Mouse (Mus musculus): Measurements from ENCODE around the gene Mfsd9. TPM values are rescaled to one million over a fixed set of nuclear protein-coding genes. Genes with fewer than 3 reads are reported as not detected.

Mfsd9 gene
- polyA plus RNA-seq, 1 experiment: 0.46 TPM

- TF ChIP-seq GATA1 (IDR thresholded peaks at IDR 0.05; ENCODE audit: borderline replicate concordance, low read length): no peak
- TF ChIP-seq FLI1 (IDR thresholded peaks at IDR 0.05; ENCODE audit: low read length): no peak
- no peaks in the 10 kb centered on the region for H3K9me3 ChIP-seq
- H3K4me1 ChIP-seq: peaks cover 5% of the 10 kb centered on the region
- peaks cover 41% of the 10 kb centered on the region for H3K36me3 ChIP-seq (replicated peaks; ENCODE audit: low read length)
- H3K4me3 ChIP-seq (replicated peaks): no peak overlapping the region
- H3K27me3 ChIP-seq (replicated peaks): no peaks in the 10 kb centered on the region
Measured at GRCm38 (mm10) chr1:40785876-40786445, 4.5 kb downstream of the Mfsd9 start.

- TF ChIP-seq GATA1 (IDR thresholded peaks at IDR 0.05; ENCODE audit: borderline replicate concordance, low read length) (no peak), FLI1 (IDR thresholded peaks at IDR 0.05; ENCODE audit: low read length) (no peak)
- H3K9me3 ChIP-seq: peaks cover 5% of the 10 kb centered on the region; the same call in 1 of the 2 replicates
- H3K4me1 ChIP-seq: no peaks in the 10 kb centered on the region
- peaks cover 57% of the 10 kb centered on the region for H3K36me3 ChIP-seq (replicated peaks; ENCODE audit: low read length)
- no peaks in the 10 kb centered on the region for H3K27me3 ChIP-seq (replicated peaks)
- H3K4me3 ChIP-seq (replicated peaks): no peak overlapping the region
Measured at GRCm38 (mm10) chr1:40784306-40784705, 6.2 kb downstream of the Mfsd9 start.

- peaks cover 66% of the 10 kb centered on the region for H3K36me3 ChIP-seq (replicated peaks; ENCODE audit: low read length)
- H3K4me1 ChIP-seq: no peaks in the 10 kb centered on the region
- TF ChIP-seq GATA1 (IDR thresholded peaks at IDR 0.05; ENCODE audit: borderline replicate concordance, low read length) (no peak), FLI1 (IDR thresholded peaks at IDR 0.05; ENCODE audit: low read length) (no peak)
- no peak overlapping the region for H3K4me3 ChIP-seq (replicated peaks)
- H3K9me3 ChIP-seq: peaks cover 11% of the 10 kb centered on the region
- H3K27me3 ChIP-seq (replicated peaks): no peaks in the 10 kb centered on the region
Measured at GRCm38 (mm10) chr1:40783450-40783849, 7.0 kb downstream of the Mfsd9 start.

GRCm38 (mm10) chr1:40776763-40777162 is 13.7 kb downstream of the Mfsd9 start:
- no peaks in the 10 kb centered on the region for H3K27me3 ChIP-seq (replicated peaks)
- H3K36me3 ChIP-seq (replicated peaks; ENCODE audit: low read length): peaks cover 73% of the 10 kb centered on the region
- H3K4me3 ChIP-seq (replicated peaks): no peak overlapping the region
- TF ChIP-seq FLI1 (IDR thresholded peaks at IDR 0.05; ENCODE audit: low read length): no peak
- no peaks in the 10 kb centered on the region for H3K4me1 ChIP-seq
- peaks cover 12% of the 10 kb centered on the region for H3K9me3 ChIP-seq

DNA sequence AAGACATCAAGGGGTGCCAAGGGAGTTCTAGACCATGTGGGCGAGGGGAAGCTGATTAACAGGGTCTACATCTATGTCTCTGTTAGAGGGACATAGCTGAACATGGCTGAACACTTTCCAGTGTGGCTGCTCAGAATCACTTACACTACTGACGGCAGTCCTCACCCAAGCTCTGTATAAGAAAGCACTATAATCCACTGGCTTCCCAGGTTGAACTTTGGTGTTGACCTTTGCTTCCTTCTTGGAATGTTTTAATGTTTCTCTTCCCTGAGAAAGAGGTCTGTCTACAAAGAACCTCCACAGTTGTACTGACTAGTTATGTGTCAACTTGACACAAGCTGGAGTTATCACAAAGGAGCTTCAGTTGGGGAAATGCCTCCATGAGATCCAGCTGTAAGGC is 14.4 kb downstream of the Mfsd9 start:
- Histone ChIP-seq H3K36me3 (replicated peaks; ENCODE audit: low read length) (peaks cover 69% of the 10 kb centered on the region), H3K27me3 (replicated peaks) (no peaks in the 10 kb centered on the region), H3K9me3 (peaks cover 12% of the 10 kb centered on the region), H3K4me1 (no peaks in the 10 kb centered on the region), H3K4me3 (replicated peaks) (no peak overlapping the region)
- TF ChIP-seq GATA1 (IDR thresholded peaks at IDR 0.05; ENCODE audit: borderline replicate concordance, low read length): no peak
- TF ChIP-seq FLI1 (IDR thresholded peaks at IDR 0.05; ENCODE audit: low read length): no peak

GRCm38 (mm10) chr1:40774040-40774439 is 16.4 kb downstream of the Mfsd9 start:
- no peak overlapping the region for H3K4me3 ChIP-seq (replicated peaks)
- H3K36me3 ChIP-seq (replicated peaks; ENCODE audit: low read length): peaks cover 48% of the 10 kb centered on the region
- no peaks in the 10 kb centered on the region for H3K27me3 ChIP-seq (replicated peaks)
- H3K9me3 ChIP-seq: peaks cover 6% of the 10 kb centered on the region
- TF ChIP-seq GATA1 (IDR thresholded peaks at IDR 0.05; ENCODE audit: borderline replicate concordance, low read length) (no peak), FLI1 (IDR thresholded peaks at IDR 0.05; ENCODE audit: low read length) (no peak)
- H3K4me1 ChIP-seq: no peaks in the 10 kb centered on the region

- no peak for TF ChIP-seq GATA1 (IDR thresholded peaks at IDR 0.05; ENCODE audit: borderline replicate concordance, low read length)
- no peak for TF ChIP-seq FLI1 (IDR thresholded peaks at IDR 0.05; ENCODE audit: low read length)
- Histone ChIP-seq H3K9me3 (no peaks in the 10 kb centered on the region), H3K36me3 (replicated peaks; ENCODE audit: low read length) (peaks cover 41% of the 10 kb centered on the region), H3K4me3 (replicated peaks) (no peak overlapping the region), H3K4me1 (no peaks in the 10 kb centered on the region), H3K27me3 (replicated peaks) (no peaks in the 10 kb centered on the region)
Measured at GRCm38 (mm10) chr1:40773234-40773633, 17.3 kb downstream of the Mfsd9 start.

- H3K27me3 ChIP-seq (replicated peaks): no peaks in the 10 kb centered on the region
- no peaks in the 10 kb centered on the region for H3K4me1 ChIP-seq
- no peak for TF ChIP-seq FLI1 (IDR thresholded peaks at IDR 0.05; ENCODE audit: low read length)
- H3K4me3 ChIP-seq (replicated peaks): no peak overlapping the region
- H3K36me3 ChIP-seq (replicated peaks; ENCODE audit: low read length): peaks cover 30% of the 10 kb centered on the region
- no peaks in the 10 kb centered on the region for H3K9me3 ChIP-seq
Measured at GRCm38 (mm10) chr1:40771196-40771970, 19.1 kb downstream of the Mfsd9 start.

- Histone ChIP-seq H3K4me3 (replicated peaks) (no peak overlapping the region), H3K27me3 (replicated peaks) (peaks cover 2% of the 10 kb centered on the region), H3K36me3 (replicated peaks; ENCODE audit: low read length) (peaks cover 17% of the 10 kb centered on the region), H3K9me3 (no peaks in the 10 kb centered on the region), H3K4me1 (no peaks in the 10 kb centered on the region)
- TF ChIP-seq FLI1 (IDR thresholded peaks at IDR 0.05; ENCODE audit: low read length) (no peak), GATA1 (IDR thresholded peaks at IDR 0.05; ENCODE audit: borderline replicate concordance, low read length) (no peak)
Measured at GRCm38 (mm10) chr1:40769331-40769894, 21.1 kb downstream of the Mfsd9 start.

- no peak overlapping the region for H3K4me3 ChIP-seq (replicated peaks)
- no peaks in the 10 kb centered on the region for H3K9me3 ChIP-seq
- peaks cover 2% of the 10 kb centered on the region for H3K27me3 ChIP-seq (replicated peaks)
- TF ChIP-seq GATA1 (IDR thresholded peaks at IDR 0.05; ENCODE audit: borderline replicate concordance, low read length) (no peak), FLI1 (IDR thresholded peaks at IDR 0.05; ENCODE audit: low read length) (no peak)
- peaks cover 8% of the 10 kb centered on the region for H3K36me3 ChIP-seq (replicated peaks; ENCODE audit: low read length)
- no peaks in the 10 kb centered on the region for H3K4me1 ChIP-seq
Measured at GRCm38 (mm10) chr1:40768606-40769005, 21.9 kb downstream of the Mfsd9 start.
